1 mouse cellular context compared by ENCODE assay signal in the genomic region with DNA sequence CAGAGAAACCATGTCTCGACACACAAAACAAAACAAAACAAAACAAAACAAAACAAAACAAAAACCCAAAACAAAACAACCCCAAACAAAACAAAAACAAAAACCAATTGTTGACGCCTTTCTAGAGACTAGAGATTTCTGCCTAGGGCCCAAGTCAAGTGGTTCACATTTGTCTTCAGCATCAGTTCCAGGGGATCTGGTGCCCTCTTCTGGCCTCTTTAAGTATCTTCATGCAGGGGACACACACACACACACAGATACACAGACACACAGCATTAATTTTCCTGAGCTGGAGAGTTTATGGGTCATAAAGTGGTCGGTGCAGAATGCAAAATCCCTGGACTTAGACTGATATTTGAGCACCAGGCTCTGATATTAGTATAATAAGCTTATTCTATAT.
TF ChIP-seq lines count a peak whose summit lies in the region.

No protein-coding gene starts in this region.

TF ChIP-seq in MEL, 35 proteins besides CTCF, POLR2A, EP300 and RAD21 (continued from another document):
- no peak for TF ChIP-seq ZNF384 (IDR thresholded peaks at IDR 0.05; ENCODE audit: low read depth, low read length)
- no peak for TF ChIP-seq NELFE (IDR thresholded peaks at IDR 0.05; ENCODE audit: low read depth, low read length)
